Mouse (Mus musculus) liver, embryonic 11.5 days (tissue): ENCODE results near the gene Zbtb12. TPM values are rescaled to one million over a fixed set of nuclear protein-coding genes. Genes with fewer than 3 reads are reported as not detected.

Source experiments
- ATAC-seq: fragments of 200-750 bp; cut with Nextera tagmentation; replicated peaks from 2 replicates; pipeline ENCODE4 v1.8.0; 2017; ENCODE audit warnings: moderate number of reproducible peaks, mild to moderate bottlenecking, moderate TSS enrichment, moderate library complexity; ENCODE audit not compliant: low FRiP score
- DNase-seq: peaks from one replicate; pipeline ENCODE4 v3.0.0-alpha.2; 2017; ENCODE audit warnings: low spot score
- H3K27ac ChIP-seq: fragments of 300-500 bp; sonication (generic); 2 replicates; pipeline ENCODE4 v1.5.1; 2014; ENCODE audit warnings: mild to moderate bottlenecking, low read depth, low read length, control low read depth
- H3K27me3 ChIP-seq: fragments of 300-500 bp; sonication (generic); replicated peaks from 2 replicates; pipeline ENCODE4 v1.6.1; 2014; ENCODE audit warnings: low read length, mixed read lengths; ENCODE audit not compliant: control insufficient read depth, insufficient read depth
- H3K36me3 ChIP-seq: fragments of 300-500 bp; sonication (generic); 2 replicates; pipeline ENCODE4 v1.6.1; 2014; ENCODE audit warnings: mild to moderate bottlenecking, low read length, moderate library complexity, mixed read lengths; ENCODE audit not compliant: control insufficient read depth, insufficient read depth
- H3K4me1 ChIP-seq: fragments of 300-500 bp; sonication (generic); replicated peaks from 2 replicates; pipeline ENCODE4 v1.6.1; 2014; ENCODE audit warnings: low read length, mixed read lengths; ENCODE audit not compliant: control insufficient read depth, insufficient read depth
- H3K4me2 ChIP-seq: fragments of 300-500 bp; sonication (generic); 2 replicates; pipeline ENCODE4 v1.6.1; 2014; ENCODE audit warnings: mild to moderate bottlenecking, control low read depth, moderate library complexity
- H3K4me3 ChIP-seq: fragments of 300-500 bp; sonication (generic); 2 replicates; pipeline ENCODE4 v1.5.1; 2014; ENCODE audit warnings: low read depth, low read length, control low read depth
- H3K9ac ChIP-seq: fragments of 300-500 bp; sonication (generic); 2 replicates; pipeline ENCODE4 v1.6.1; 2014; ENCODE audit warnings: low read depth, low read length, control low read depth
- H3K9me3 ChIP-seq: fragments of 300-500 bp; sonication (generic); 2 replicates; pipeline ENCODE4 v1.6.1; 2016; ENCODE audit warnings: low read length, inconsistent platforms, mixed read lengths; ENCODE audit not compliant: control insufficient read depth
- WGBS: fragments of 180-500 bp; shearing (Covaris S2); extraction: QIAGEN DNeasy Blood & Tissue Kit; methylation state at CpG from one replicate; pipeline ENCODE4 v1.1.7; 2014; 5-methylcytosine and 5-hydroxymethylcytosine counted together
- polyA plus RNA-seq: library from polyadenylated mRNA; unstranded; fragments of >200 nt; fragmentation: Nextera tagmentation; extraction: Ambion mirVana; gene quantifications from 2 replicates; pipeline ENCODE4 v1.2.1, GENCODE M21; 2014

The Zbtb12 gene
- polyA plus RNA-seq, 1 experiment from 2014 or later: 0.86 TPM

- Histone ChIP-seq H3K4me3 (no peak overlapping the region), H3K36me3 (no peaks in the 10 kb centered on the region), H3K27me3 (no peaks in the 10 kb centered on the region), H3K9me3 (no peaks in the 10 kb centered on the region), H3K9ac (no peak overlapping the region), H3K4me1 (peaks cover 9% of the 10 kb centered on the region; the same call in 1 of the 2 replicates), H3K4me2 (0 out of 2 replicates have a peak overlapping the region, but pooled peaks have one; percentile 20), H3K27ac (no peak overlapping the region)
- WGBS: 62% methylated on average over 6 of the region's 6 CpGs
- no peak for ATAC-seq
- no peak for DNase-seq
Measured at GRCm38 (mm10) chr17:34884704-34885103, 5.4 kb downstream of the Zbtb12 start.

- WGBS: 79% methylated on average over 3 of the region's 3 CpGs
Measured at GRCm38 (mm10) chr17:34885615-34886014, 6.3 kb downstream of the Zbtb12 start.

GRCm38 (mm10) chr17:34887942-34888341 is 8.7 kb downstream of the Zbtb12 start:
- H3K4me3 ChIP-seq: no peak overlapping the region
- WGBS: 78% methylated on average over 5 of the region's 5 CpGs
- peaks cover 7% of the 10 kb centered on the region; the same call in 1 of the 2 replicates for H3K4me1 ChIP-seq
- H3K36me3 ChIP-seq: no peaks in the 10 kb centered on the region
- no peak overlapping the region for H3K27ac ChIP-seq
- no peak overlapping the region for H3K9ac ChIP-seq
- ATAC-seq: no peak
- no peak for DNase-seq
- H3K27me3 ChIP-seq: no peaks in the 10 kb centered on the region
- no peak overlapping the region for H3K4me2 ChIP-seq
- no peaks in the 10 kb centered on the region for H3K9me3 ChIP-seq

More at GRCm38 (mm10) chr17:34885615-34886014, 6.3 kb downstream of the Zbtb12 start:
- DNase-seq (no peak), ATAC-seq (no peak)
- Histone ChIP-seq H3K4me1 (peaks cover 9% of the 10 kb centered on the region; the same call in 1 of the 2 replicates), H3K4me3 (no peak overlapping the region), H3K36me3 (no peaks in the 10 kb centered on the region), H3K27ac (no peak overlapping the region), H3K4me2 (no peak overlapping the region), H3K27me3 (no peaks in the 10 kb centered on the region), H3K9ac (no peak overlapping the region), H3K9me3 (no peaks in the 10 kb centered on the region)

- DNase-seq (no peak), ATAC-seq (no peak)
- no peak overlapping the region for H3K4me3 ChIP-seq
- H3K9ac ChIP-seq: no peak overlapping the region
- H3K36me3 ChIP-seq: no peaks in the 10 kb centered on the region
- no peaks in the 10 kb centered on the region for H3K9me3 ChIP-seq
- H3K27ac ChIP-seq: no peak overlapping the region
- H3K4me1 ChIP-seq: peaks cover 13% of the 10 kb centered on the region
- WGBS: 85% methylated on average over 12 of the region's 12 CpGs
- H3K4me2 ChIP-seq: no peak overlapping the region
- no peaks in the 10 kb centered on the region for H3K27me3 ChIP-seq
Measured at GRCm38 (mm10) chr17:34890074-34890743, 10.9 kb downstream of the Zbtb12 start.

- Histone ChIP-seq H3K27ac (no peak overlapping the region), H3K4me2 (no peak overlapping the region)
Measured at GRCm38 (mm10) chr17:34891377-34891776, 12.1 kb downstream of the Zbtb12 start.

GRCm38 (mm10) chr17:34893072-34893824 is 14.0 kb downstream of the Zbtb12 start:
- H3K4me1 ChIP-seq: peaks cover 33% of the 10 kb centered on the region
- peaks cover 6% of the 10 kb centered on the region for H3K36me3 ChIP-seq
- H3K4me2 ChIP-seq: peak overlapping the region; percentile 97
- no peak for ATAC-seq
- no peak for DNase-seq
- H3K9me3 ChIP-seq: peaks cover 4% of the 10 kb centered on the region; the same call in 1 of the 2 replicates
- peak overlapping the region; percentile 91; the same call in 1 of the 2 replicates for H3K4me3 ChIP-seq
- WGBS: 76% methylated on average over 12 of the region's 12 CpGs
- H3K9ac ChIP-seq: peak overlapping the region; percentile 93
- H3K27me3 ChIP-seq: no peaks in the 10 kb centered on the region
- H3K27ac ChIP-seq: peak overlapping the region; percentile 82

More at GRCm38 (mm10) chr17:34891377-34891776, 12.1 kb downstream of the Zbtb12 start:
- Histone ChIP-seq H3K4me3 (no peak overlapping the region), H3K9me3 (peaks cover 3% of the 10 kb centered on the region; the same call in 1 of the 2 replicates), H3K27me3 (no peaks in the 10 kb centered on the region), H3K36me3 (peaks cover 4% of the 10 kb centered on the region), H3K9ac (no peak overlapping the region), H3K4me1 (peaks cover 21% of the 10 kb centered on the region)
- DNase-seq: no peak
- no peak for ATAC-seq
- 92% methylated on average over 2 of the region's 2 CpGs for WGBS

- peak; percentile 79 for ATAC-seq
- Histone ChIP-seq H3K27me3 (no peaks in the 10 kb centered on the region), H3K27ac (peak overlapping the region; percentile 96), H3K9me3 (peaks cover 4% of the 10 kb centered on the region; the same call in 1 of the 2 replicates), H3K4me2 (peak overlapping the region; percentile 97), H3K9ac (peak overlapping the region; percentile 93), H3K4me1 (peaks cover 33% of the 10 kb centered on the region), H3K4me3 (peak overlapping the region; percentile 91), H3K36me3 (peaks cover 6% of the 10 kb centered on the region)
- DNase-seq: peak; percentile 98
- WGBS: 1% methylated on average over 40 of the region's 51 CpGs
Measured at GRCm38 (mm10) chr17:34894074-34894597, 14.9 kb downstream of the Zbtb12 start.

- WGBS: 14% methylated on average over 49 of the region's 51 CpGs
- peak overlapping the region; percentile 93 for H3K9ac ChIP-seq
- H3K9me3 ChIP-seq: peaks cover 4% of the 10 kb centered on the region; the same call in 1 of the 2 replicates
- H3K4me1 ChIP-seq: peaks cover 33% of the 10 kb centered on the region
- peak overlapping the region; percentile 91 for H3K4me3 ChIP-seq
- no peaks in the 10 kb centered on the region for H3K27me3 ChIP-seq
- ATAC-seq (no peak), DNase-seq (peak; percentile 67)
- H3K4me2 ChIP-seq: peak overlapping the region; percentile 97
- peaks cover 6% of the 10 kb centered on the region for H3K36me3 ChIP-seq
- peak overlapping the region; percentile 96 for H3K27ac ChIP-seq
Measured at GRCm38 (mm10) chr17:34894801-34895530, 15.7 kb downstream of the Zbtb12 start.
